Mouse (Mus musculus): Measurements from ENCODE around the gene Rasa3. TPM values are rescaled to one million over a fixed set of nuclear protein-coding genes. Genes with fewer than 3 reads are reported as not detected.

The Rasa3 gene
- polyA plus RNA-seq, 2 experiments from 2014 or later, result 89.4 to 115 TPM

DNA sequence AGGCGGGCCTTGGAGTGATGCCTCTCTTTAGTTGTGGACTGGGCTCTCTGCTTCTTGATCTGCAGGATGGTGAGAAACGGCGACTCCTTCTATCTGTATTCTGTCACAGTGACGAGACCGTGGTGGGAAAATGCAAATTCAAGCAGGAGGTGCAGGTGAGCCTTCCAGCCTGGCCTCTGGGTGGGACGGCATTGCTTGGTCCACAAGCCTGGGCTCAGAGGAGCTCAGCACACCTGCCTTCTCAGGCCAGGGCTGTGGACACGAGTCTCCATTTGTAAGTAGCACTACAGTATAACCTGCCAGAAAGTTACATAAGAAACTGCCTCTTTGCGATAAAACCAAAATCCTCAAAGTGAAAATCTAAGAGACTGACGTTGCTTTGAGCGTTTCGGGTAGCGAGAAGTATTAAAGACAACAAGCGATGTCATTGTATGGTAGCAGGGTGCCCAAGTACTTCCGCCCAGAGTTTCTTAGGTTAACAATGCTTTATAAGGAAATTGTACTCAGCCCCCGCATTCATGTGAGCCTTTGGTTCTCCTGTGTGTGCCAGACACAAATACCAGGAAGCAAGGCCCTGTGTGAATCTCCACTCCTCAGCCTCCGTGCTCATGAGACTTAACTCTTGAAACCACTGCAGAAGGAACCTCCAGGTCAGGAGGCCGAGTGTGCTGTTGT is 60.4 kb downstream of the Rasa3 start:
- ATAC-seq, result no peak

DNA sequence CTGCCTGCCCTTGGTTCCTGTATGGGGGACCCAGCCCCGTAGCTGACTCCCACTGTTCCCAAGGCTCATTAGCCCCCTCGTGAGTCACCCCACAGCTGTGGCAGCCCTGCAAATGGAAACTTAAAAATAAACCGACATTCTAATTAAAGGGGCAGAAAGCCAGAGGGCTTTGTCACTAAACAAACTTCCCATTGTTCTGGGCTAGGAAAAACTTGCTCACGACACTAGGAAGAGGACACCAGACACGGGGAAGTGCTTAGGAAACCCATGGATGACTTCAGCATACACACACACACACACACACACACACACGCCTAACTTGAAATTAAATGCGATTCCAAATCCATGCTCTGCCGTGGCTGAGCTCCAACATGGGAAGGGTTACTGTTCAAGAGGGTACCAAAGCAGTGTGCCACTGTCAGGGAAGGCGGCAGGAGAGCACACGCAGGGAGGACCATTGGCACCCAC is 62.4 kb downstream of the Rasa3 start:
- ATAC-seq, result no peak

DNA sequence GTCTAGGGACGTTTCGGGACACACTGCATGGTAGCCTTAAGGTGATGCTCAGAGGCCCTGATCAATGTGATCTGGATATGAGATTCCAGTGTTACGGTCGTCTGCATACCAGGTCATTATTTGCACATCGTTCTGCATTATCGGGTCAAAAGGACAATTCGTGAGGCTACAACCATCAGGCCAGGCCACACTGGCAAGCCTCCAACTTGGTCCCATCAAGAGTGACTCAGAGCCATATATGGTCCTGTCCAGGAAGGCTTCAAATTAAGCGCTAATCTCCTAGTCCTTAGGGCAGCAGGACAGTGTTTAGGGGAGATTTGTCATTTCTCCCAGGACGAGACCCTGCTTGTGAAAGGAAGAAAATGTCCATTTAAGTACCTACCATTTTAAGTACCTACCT is 63.3 kb downstream of the Rasa3 start:
- ATAC-seq, result no peak

DNA sequence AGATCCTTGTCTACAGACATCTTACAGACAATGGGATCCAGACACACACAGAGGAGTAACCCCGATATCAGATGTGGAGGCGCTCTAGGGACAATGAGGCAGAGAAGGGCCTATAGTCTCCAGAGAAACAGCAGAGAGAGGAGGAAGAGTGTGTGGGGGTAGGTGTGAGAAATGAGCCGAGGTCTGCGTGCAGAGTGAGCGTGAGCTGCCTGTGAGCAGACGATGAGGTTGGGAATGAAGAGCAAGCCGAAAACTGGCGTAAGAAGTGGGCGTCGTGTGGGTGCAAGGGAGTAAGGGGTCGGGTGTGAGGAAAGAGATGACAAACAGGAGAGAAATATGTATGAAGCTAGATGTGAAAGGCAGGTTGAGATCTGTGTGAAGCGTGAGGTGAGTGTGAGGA is 65.7 kb downstream of the Rasa3 start:
- ATAC-seq, result no peak

DNA sequence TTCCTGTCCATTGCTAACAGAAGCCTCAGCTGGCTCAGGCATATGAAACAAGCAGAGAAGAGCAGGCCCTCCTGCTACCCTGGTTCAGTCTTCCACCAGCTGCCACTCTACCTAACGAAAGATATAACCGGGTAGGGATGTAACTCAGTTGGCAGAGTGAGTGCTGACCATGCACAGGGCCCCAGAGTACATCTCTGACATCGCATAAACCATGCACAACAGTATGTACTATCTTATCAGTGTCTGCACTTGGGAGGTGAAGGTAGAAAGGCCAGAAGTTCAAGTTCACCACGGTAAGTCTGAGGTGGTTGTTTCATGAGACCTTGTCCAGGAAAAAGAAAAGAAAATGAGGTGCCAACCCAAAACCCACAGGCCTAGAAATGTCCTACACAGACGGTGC is 67.4 kb downstream of the Rasa3 start:
- ATAC-seq, result no peak

DNA sequence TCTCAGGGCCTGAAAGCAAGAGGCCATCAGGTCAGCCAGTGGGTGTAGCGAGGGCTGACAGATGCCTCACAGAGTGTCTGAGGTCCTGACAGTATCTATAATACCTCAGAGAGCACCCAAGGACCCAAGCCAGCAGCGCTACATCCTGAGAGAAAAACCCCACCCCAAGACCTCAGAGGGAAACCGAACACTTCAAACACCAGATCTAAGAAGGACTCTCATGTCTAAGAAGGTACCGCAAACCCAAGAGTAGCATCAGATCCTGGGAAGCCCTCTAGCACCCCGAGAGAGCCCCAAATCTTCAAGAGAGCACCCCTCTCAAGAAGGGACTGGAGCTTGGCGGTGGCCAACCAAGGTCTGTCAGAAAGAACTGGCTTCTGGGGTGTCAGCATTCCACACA is 68.5 kb downstream of the Rasa3 start:
- ATAC-seq, result no peak

DNA sequence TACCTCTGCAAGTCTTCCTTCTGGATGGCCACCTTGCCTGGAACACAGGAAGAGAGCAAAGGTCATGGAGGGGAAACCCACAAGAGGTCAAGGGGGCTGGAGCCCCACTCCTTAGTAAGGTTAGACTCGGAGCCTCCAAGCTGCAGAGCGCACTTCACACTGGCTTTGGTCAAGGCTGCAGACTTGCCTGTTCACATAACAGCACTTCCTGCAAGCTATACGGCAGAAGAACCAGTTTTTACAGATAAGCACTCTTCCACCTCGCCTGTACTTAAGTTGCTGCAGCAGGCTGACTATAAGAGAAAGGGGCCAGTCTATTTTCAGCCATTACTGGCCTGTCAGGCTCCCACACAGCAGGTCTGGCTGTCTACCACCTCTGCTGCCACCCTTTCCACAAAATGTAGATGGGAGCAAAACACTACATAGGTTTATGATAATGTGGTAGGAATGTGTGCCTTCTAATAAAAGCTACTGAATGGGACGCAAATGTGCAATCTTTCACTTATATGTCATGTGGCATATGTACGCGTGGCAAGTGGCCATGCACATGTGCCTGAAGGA is 71.4 kb downstream of the Rasa3 start:
- no peak for ATAC-seq

DNA sequence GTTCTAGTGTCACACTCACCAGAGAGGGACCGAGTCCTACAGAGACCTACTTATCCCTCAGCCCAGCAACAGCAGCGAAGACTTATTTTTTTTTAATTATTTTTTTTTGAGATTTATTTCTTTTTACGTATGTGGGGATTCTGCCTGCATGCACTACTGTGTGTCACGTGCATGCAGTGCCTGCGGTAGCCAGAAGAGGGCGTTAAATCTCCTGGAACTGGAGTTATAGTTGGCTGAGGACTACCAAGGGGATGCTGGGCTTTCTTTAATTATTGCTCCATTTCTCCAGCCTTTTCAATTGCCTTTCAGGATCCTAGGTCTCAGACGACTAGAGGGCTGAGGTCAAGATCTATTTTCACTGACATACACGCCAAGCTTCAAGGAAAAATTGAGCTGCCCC is 74.8 kb downstream of the Rasa3 start:
- no peak for ATAC-seq

DNA sequence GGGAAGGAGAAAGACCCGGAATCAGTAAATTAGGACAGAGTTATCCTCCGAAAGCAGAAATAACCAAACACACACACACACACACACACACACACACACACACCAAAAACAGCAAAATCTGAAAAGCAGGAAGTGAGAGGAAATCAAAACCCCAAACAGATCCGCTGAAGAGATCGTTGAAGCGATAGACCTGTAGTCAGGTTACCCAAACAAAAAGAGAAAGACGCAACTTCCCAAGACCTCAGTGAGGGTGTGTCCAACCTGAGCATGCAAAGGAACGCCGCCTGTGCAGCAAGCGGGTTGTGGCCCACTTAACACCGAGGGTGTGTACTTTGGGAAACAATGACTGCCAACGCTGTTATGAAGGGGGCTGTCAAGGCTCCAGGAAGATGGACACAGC is 76.2 kb downstream of the Rasa3 start:
- peak; percentile 74 for ATAC-seq

DNA sequence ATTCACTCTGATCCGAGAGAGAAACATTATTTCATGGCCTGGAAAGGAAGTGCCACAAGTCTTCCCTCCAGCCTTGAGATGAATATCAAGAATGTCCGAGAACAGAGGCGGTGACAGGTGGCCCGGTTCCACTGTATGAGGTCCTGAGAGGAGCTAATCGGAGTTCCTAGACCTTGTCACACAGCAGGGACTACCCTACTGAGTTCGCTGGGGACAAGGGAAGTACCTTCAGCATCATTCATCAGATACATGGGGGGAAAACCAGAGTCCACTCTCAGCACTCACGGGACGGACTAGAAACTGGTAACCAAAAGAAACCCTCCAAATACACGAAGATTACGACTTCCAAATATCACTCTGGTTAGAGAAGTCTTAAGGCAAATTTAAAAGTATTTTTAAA is 76.7 kb downstream of the Rasa3 start:
- ATAC-seq, result no peak

DNA sequence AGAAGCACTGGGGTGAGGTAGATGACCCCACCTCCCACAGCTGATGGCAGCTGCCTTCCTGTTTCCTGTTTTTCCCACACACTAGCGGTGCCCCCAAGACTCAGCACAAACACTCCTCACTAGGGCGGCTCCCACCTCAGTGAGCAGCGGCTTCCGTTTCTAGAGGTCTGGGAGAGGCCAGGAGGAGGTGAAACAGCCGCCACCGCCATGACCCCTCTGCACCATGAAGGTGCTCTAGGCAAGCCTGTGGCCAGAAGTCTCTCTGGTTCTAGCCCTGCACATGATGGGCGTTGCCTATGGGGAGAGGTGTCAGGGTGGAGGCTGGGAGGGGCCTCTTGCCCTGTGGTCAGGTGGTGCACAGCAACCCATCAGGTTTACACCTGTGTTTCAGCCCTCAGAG is 77.2 kb downstream of the Rasa3 start:
- ATAC-seq, result peak; percentile 72

DNA sequence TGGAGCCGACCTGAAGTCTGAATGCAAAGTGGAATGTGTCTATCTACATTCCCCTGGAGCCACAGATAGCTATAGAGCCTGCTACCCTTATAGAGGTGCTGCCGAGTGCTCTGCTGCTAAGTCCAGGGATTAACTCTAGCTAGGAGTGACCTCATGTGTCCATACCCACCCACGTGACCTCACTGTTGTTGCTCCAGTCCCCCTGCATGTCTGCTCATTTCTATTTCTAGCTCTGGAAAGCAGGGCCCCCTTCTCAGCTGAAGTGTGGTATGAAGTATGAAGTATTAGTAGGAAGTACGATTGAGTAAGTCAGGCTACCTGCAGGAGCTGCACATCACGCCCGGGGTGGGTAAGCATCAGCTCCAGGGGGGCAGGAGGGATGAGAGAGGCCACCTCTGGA is 79.6 kb downstream of the Rasa3 start:
- ATAC-seq, result no peak

DNA sequence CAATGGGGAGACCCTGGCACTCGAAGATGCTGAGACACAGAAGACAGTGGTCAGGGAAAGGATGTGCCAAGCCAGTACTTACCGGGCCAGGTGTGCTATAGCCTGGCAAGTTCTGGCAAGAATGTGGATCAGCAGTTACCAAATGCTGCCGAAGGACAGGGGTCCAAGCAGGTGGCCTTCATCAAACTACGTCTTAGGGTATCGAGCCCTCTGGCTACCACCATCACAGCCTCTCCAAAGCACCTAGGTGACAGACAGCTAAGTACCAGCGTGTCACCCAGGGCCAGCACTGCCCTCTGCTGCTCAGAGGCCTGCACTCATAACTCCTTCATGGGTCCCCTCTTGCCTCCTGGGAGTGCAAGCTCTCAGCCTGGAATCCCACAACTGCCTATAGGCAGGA is 81.5 kb downstream of the Rasa3 start:
- ATAC-seq, result no peak

DNA sequence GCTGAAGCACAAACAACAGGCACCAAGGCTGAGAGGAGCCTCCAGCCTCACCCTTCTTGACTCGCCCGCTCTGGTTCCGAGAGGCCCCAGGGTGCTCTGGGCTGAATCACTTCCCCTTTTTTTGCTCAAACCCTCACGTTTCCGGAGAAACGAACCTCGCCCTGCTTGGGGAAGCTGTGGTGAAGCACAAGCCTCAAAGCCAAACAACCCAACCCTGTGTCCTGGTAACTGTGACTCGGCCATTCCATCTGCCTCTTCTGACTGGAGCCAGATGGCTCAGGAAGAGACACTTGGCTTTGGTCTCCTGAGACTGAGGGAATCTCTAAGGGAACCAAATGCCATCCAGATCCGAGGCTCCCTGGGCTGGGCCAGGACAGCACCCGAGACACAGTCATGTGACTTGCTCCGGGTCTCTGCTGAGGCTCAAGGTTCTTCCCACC is 82.5 kb downstream of the Rasa3 start:
- peak; percentile 84 for ATAC-seq

DNA sequence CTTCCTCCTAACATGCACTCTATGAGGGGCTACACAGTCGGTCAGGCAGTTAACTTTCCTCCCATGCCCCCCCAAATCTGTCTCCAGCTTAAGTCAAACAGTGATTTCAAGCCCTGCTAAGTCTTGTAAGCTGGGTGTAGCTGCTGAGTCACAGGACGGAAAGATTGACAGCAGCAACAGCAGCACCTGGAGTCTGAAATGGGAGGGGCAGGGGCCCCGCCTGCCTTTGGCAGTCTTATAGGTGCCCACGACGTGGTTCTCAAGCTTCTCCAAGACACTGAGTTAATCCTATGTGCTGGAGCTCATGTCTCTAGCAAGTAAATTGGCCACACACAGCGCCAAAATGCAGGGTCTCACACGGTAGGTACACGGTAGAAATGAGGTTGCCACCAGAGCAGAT is 84.1 kb downstream of the Rasa3 start:
- ATAC-seq, result no peak

DNA sequence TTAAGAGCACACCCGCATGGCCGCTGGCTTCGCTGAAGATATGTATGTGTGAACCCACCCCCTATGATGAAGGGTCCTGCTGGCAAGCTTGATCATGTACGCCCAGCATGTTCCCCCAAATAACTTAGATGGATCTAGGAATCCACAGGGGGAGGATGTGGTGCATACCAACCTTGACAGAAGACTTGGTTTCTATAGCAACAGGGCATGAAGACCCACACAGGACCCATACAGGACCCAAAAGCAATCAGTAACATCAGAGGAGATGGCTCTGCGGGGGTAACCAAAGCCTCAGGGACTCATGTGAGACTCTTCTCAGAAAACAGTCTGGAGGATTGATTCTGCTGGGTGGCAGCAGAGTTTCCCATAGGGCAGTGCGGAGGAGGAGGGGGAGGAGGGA is 86.2 kb downstream of the Rasa3 start:
- ATAC-seq, result no peak

DNA sequence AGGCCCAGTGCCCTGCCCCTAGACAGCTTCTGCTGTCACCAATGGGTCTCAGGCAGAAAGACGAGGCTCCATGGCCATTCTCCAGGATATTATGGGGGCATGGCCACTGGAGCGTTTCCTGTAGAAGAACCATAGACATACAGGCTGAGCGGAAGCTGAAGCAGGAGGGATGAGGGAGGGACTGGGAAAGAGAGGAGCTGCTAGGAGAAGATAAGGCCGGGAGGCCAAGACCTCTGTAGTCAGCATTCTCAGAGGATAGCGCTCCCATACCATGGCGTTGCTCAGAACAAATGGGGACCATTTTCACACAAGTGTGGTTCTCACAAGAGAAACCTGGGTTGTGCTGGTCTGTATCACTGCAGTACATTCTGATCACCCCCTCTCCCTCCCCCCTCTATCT is 88.3 kb downstream of the Rasa3 start:
- no peak for ATAC-seq

DNA sequence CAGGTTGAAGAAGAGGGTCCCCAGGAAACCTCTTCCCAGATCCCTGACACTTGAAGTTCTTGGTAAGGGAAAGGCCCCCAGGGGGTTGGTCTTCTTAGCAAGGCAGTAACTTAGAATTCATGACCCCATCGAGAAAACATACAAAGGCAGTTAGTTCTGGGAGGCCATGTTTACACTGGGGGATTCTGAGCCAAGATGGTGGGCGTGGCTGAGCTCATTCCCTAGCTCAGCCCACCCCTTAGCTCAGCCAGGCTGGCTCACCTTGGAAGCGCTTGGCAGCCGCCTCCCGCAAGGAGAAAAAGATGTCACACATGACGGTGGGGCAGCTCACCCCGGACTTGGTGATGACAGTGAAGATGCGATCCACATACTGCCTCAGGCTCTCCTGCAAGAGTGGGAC is 92.8 kb downstream of the Rasa3 start:
- no peak for ATAC-seq

DNA sequence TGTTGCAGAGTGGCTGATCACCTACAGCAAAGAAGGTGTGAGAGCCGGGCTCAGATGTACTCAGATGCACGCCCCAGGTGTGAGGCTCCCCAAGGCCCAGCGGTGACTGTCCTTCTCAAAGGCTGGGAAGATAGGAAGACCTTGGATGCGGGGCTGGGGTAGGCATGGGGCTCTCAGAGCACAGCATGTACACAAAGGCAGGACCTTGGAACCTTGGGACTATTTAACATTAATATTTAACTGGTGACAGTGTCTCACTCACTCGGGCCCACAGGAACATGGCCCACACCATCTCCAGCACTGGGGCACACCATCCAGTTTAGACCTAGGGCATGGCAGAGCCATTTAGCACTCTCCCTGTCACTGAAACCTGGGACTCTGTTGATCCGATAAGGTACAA is 99.5 kb downstream of the Rasa3 start:
- ATAC-seq, result no peak

DNA sequence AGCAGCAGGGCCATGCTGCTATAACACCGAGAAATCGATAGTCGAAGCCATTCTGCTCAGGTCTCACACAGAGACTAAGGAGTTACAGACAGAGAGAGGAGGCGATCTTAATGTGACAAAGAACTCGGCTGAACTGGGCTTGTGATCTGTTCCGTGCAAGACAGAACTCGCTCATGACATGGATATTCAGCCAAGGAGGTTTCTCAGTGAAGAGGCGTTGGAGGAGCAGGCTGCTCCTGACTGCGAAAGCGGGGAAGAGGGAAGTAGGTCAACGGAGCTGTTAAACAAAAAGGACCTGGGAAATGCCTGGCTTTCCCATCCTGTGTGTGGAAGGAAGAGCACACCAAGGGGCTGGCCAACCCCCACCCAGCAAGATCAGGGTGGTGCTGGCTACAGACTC is 105.4 kb downstream of the Rasa3 start:
- ATAC-seq, result no peak

DNA sequence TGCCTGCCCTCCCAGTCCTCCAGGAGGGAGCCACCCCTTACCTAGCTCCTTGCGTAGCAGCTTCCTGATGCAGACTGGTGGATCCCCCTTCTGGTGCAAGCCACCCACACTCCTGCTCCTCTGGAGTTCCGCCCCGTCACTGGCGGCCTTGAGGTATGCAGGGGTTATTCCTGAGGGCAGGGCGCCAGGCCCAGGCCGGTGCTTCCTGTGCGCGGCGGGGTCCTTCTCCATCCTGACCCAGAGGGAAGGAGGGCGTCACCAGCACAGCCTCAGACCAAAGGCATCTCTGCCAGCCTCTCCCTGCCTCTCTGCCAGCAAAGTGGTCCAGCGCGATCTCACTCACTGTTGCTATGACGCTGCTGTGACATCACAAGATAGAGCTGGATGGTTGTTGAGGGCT is 115.3 kb downstream of the Rasa3 start, which contains the start of gene 1700029H14Rik:
Gene 1700029H14Rik (minus strand): TSS at position 344 of the 400 bp plus-strand sequence.
- peak; percentile 26 for ATAC-seq

DNA sequence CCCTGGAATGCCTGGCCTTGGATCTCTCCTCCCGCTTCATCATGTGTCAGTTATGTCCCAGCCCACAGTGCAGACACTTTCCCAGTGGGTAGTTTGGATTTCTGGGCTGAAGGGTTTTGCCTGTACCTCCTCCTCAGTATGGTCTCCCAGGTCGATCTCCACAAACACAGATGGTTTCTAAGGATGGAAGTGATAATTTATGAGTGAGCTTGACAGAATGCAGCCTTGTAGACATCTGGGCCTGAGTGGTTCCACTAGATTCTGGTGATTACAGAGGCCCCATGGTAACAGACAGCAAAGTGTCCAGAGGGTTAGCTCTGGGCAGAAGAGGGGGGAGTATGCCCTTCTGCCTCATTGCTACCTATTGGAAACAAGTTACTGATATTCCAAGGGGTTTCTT is 119.9 kb downstream of the Rasa3 start:
- no peak for ATAC-seq

DNA sequence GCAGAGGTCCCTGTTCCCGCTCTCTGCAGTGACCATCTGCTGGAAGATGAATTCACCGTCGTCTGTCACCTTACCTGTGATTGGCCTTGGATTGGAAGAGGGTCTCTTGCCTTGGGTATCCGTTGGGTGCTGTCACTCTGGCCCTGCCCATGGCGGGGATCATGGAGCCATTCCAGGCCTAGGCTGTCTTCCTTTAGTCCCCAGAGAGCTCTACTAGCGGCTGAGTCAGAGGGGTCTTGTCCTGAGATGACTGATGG is 125.9 kb downstream of the Rasa3 start:
- no peak for ATAC-seq

DNA sequence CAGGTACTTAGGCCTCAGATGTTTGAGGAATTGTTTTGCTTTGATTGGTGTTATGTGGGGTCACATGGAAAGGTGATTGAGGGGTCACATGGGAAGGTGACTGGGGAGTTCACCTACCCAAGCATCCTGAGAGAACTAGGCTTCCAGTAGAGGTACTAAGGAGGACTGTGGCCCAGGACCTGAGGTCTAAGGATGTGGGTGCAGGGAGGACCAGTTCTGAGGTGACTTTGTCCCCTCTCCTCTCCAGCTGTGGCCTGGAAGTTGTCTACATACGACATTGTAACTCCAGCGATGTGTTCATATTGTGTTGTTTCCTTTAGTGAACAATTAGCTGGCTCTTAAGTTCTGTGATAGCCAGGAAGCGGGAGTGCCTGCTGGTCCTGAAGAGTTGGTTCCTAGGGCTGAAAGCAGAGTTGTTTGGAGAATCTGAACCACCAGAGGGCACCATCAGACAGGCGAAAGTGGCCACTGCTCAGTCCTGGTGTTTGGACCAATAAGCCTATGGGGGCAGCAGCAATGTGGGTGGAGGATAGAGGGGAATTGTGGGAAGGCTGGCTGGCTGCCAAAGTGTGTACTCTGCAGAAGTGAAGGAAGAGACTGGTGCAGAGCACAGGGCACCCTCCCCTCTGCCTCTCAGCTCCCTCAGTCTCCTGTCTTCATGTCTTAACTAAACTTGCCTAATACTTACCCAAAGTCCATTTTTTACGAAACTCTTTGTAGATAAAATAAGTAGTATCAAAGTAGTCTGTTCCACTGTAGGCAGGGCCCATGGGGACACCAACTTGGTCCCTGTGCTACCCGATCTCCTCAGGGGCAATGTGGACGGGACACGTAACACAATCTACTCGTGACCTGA is 126.5 kb downstream of the Rasa3 start:
- peak; percentile 81 for ATAC-seq

All from activated CD4-positive, CD25-positive, alpha-beta regulatory T cell, adult 4 months (primary cell).